Mouse (Mus musculus): ENCODE measurements around the gene Acp7.

The Acp7 gene

GRCm38 (mm10) chr7:28601668-28602067 is 29.5 kb downstream of the Acp7 start:
- peak; percentile 73 for DNase-seq (ENCODE audit: low read depth, low spot score)

GRCm38 (mm10) chr7:28601029-28601428 is 30.1 kb downstream of the Acp7 start:
- DNase-seq (ENCODE audit: low read depth, low spot score): peak; percentile 77

DNA sequence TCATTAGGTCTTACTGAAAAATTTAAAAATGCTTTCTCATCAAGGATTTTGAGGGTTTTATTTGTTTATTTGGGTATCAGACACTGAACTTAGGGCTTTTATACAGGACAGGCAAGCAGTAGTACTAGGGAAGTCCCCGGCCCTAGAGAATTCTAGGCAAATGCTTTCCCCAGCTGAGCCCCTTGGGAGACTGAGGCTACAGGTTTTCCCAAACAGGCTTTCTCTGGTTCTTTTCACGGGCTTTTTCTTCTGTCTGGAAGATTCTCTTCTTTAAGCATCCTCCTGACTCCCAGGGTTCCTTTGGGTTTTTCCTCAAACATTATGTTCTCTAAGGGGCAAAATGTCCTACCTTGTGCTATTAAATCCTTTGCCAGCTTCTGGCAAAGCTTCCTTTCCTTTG is 32.2 kb downstream of the Acp7 start:
- no peak for DNase-seq (ENCODE audit: low read depth, low spot score)

GRCm38 (mm10) chr7:28597642-28598446 is 33.3 kb downstream of the Acp7 start, which contains the start of the genes Samd4b and Pak4:
Gene Samd4b, minus strand, starts transcription at chr7:28598144.
Gene Pak4, minus strand, starts transcription at chr7:28598185.
- DNase-seq (ENCODE audit: low read depth, low spot score): peak; percentile 96

DNA sequence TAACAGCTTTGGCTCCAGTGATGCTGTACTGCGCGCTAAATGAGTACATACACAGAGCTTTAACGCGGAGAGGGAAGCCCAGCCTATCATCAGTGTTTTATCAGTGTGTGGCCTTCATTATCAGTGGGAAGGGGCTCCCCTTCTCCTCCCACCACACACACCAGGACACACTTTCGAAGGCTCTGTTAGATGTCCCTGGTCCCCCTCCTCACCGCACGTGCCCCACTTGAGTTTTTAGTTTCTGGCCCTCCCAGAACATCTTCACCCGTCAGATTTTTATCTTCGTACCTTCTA is 33.9 kb downstream of the Acp7 start:
- no peak for DNase-seq (ENCODE audit: low read depth, low spot score)

DNA sequence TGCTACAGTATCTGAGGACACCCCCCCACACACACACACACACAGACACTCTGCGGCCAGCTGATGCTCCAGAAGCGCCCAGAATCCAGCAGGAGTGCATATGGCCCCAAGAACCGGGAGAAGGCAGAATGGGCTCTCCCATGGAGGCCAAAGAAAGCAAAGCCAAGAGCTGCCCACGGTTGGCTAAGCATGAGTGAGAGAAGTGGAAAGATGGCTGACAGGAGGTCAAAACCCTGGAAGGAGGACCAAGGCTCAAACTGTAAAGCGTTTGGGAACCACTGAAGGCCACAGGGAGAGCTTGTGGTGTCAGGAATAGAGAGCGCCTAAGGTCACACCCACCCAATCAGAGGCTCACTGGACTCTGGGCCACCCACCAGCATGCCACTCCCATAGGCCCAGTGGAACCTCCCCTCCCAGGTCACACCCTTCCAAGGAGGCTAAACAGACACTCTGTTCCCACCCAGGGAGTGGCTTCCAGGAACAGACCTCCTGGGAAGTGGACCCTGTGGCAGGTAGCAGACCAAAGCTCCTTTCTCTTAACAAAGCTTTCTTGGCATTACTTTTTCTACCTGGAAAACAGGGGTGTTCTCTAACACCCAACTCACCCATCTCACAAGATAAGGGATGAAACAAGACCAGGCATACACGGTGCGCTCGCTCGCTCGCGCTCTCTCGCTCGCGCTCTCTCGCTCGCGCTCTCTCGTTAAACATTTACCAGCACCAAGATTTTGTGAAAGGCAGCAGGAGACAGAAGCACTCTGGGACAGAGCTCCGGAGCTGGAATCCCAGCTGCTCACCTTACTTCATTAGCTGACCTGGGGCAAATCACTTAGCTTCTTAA is 34.5 kb downstream of the Acp7 start:
- DNase-seq (ENCODE audit: low read depth, low spot score): no peak

GRCm38 (mm10) chr7:28595751-28596435 is 35.2 kb downstream of the Acp7 start:
- no peak for DNase-seq (ENCODE audit: low read depth, low spot score)

- DNase-seq (ENCODE audit: low read depth, low spot score): no peak
These were observed 37.7 kb downstream of the Acp7 start for GRCm38 (mm10) chr7:28593206-28594111.

GRCm38 (mm10) chr7:28591862-28592261 is 39.3 kb downstream of the Acp7 start:
- DNase-seq (ENCODE audit: low read depth, low spot score): no peak

- DNase-seq (ENCODE audit: low read depth, low spot score): peak; percentile 49
These were observed 43.5 kb downstream of the Acp7 start for GRCm38 (mm10) chr7:28587644-28588043.

DNA sequence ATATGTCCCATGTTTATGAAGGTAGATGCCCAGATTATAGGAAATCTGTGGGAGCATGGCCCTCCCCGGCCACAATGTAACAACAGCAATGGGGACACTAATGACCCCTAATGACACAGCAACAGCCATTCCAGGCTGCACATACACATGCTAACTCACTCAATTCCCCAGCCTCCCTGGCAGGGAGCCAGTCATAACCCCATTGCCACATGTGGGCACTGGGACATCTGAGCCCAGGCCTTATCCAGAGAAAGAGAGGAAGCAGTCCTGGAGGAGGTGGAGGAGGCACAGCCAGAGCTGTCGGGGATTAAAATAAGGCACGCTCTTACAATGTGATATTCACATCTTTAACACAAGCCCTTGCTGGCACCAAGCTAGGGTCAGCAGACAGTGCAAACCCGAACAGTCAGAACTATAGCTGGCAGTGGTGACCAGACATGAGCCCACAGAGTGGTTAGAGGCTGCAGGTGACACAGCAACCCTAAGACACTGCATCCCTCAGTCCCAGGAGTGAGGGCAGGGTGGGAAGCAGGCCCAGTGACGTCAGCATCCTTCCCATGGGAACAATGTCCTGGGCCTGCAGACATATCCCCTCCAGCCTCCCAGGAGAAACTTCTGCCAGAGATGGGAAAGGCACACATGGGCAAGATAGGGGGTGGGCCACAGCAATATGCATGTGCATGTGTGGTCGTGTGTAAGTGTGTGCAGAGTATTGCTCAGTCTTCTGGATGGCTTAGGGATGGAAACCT is 44.3 kb downstream of the Acp7 start:
- DNase-seq (ENCODE audit: low read depth, low spot score): peak; percentile 45

DNA sequence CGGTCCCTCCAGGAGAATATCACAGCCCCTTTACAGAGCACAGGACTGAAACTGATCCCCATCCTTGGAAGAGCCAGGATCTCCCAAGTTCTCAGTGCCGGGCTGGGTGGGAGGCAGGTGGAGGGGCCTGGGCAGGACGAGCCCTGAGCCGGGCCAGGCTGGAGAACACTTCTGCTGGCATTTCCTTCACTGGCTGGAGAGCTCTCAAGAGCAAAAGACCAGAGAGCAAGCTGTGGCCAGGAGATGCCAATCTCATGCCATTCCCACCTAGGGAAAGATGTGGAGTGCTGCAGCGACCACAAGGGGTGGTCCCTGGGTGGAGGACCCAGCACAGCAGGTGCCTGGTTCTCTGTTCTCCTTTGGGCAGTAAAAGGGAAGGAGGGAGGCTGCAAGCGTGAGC is 46.1 kb downstream of the Acp7 start:
- no peak for DNase-seq (ENCODE audit: low read depth, low spot score)

- DNase-seq (ENCODE audit: low read depth, low spot score): no peak
These were observed 46.7 kb downstream of the Acp7 start for GRCm38 (mm10) chr7:28584468-28584867.

GRCm38 (mm10) chr7:28583570-28584344 is 47.4 kb downstream of the Acp7 start:
- DNase-seq (ENCODE audit: low read depth, low spot score): no peak

DNA sequence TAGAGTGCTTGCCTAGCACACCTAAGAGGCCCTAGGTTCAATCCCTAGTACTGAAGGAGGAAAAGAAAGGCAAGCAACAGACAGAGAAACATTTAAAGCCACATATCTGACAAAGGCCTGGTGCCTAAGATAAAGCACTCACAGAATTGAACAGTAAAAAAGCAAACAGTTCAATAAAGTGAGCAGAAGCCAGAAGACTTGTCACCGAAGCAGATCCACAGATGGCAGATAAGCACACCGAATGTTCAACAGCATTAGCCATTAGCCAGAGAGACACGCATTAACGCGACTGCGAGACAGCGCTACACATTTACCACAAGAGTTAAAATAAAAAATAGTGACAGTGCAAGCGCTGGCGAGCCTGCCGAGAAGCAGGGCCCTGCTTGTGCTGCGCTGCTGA is 48.3 kb downstream of the Acp7 start:
- DNase-seq (ENCODE audit: low read depth, low spot score): no peak

GRCm38 (mm10) chr7:28581721-28582120 is 49.4 kb downstream of the Acp7 start:
- no peak for DNase-seq (ENCODE audit: low read depth, low spot score)

DNA sequence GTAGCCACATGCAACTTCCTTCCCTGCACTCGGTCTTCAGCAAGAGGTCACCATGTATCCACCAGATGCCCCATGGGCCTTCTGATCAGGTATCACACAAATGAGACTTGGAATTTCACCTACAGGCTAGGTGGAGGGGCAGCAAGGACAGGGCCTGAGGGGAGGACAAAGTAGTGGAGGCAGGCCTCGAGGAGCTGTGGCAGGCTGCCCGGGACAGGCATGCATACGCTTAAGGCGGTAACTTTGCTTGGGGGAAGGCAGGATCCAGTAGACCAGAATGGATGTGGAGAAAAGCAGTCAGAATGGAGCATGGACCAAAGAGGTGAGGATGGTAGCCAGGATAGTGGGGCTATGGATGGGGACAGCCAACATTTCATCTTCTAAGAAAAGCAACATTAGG is 51.3 kb downstream of the Acp7 start:
- DNase-seq (ENCODE audit: low read depth, low spot score): no peak

DNA sequence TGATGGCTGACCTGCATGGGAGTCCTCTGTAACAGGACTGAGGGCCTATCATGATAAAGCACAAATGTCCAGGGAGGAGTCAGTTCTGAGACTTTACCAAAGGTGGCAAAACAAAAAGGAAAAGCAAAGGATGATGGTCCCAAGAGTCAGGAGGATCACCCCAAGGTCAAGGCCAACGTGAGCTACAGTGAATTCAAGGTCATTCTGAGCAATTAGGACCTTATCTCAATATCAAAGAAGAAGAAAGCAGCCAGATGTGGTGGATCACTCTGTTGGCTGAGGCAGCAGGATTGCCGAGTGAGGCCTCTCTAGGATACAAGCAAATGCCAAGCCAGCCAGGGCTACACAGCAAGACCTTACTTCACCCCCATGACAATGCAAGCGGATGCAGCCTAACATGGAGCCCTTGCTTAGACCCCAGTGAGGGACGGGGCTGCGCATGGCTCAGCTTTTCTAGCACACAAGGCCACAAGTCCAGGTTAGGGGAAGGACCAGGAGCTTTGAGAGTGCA is 52.5 kb downstream of the Acp7 start:
- DNase-seq (ENCODE audit: low read depth, low spot score): no peak

DNA sequence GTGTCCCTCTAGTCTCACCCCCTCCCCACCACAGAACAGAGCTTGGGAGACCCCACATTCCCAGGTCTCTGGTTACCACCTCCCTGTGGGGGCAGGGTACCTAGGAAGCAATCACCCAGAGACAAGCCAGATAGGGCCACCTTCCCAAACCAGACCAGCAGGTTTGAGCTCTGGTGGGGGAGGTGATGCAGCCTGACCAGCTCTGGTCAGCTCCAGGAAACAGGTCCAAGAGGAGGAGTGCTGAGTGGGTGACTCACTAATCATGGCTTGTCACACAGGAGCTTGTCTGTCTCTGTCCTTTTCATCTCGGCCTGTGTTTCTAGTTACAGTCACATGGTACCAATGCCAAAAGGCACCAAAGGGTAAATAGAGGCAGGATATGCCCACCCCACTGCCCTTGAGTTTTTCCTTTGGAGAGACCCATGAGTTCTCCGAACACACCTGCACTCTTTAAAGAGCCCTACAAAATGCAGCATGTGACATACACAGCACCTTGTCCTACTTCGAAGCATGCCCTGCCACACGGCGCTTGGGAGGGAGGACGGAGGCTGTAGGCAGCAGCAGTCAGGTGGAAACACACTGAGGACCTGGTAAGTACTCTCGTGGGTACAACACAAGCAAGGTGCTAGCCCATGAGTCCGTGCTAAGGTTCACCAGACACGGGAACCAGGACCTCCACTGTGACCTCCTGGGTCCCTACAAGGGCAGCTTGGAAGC is 53.1 kb downstream of the Acp7 start:
- peak; percentile 52 for DNase-seq (ENCODE audit: low read depth, low spot score)

Data from 3T3-L1 (cell line).